Mouse (Mus musculus) hindbrain, embryonic 16.5 days (tissue): ENCODE results near the gene Ttc7. TPM values are rescaled to one million over a fixed set of nuclear protein-coding genes. Genes with fewer than 3 reads are reported as not detected.
A peak's percentile ranks its signal among the peaks of the same experiment; 100 is the strongest.

Experiments used
- ATAC-seq: fragments of 200-750 bp; cut with Nextera tagmentation; 2 replicates; pipeline ENCODE4 v1.8.0; 2017; ENCODE audit warnings: moderate TSS enrichment, moderate library complexity
- H3K27ac ChIP-seq: fragments of 300-500 bp; sonication (generic); 2 replicates; pipeline ENCODE4 v1.5.1; 2014; ENCODE audit warnings: low read depth, mild to moderate bottlenecking, control low read depth, low read length, moderate library complexity
- H3K27me3 ChIP-seq: fragments of 300-500 bp; sonication (generic); replicated peaks from 2 replicates; pipeline ENCODE4 v1.6.1; 2014; ENCODE audit warnings: low read length; ENCODE audit not compliant: control insufficient read depth, insufficient read depth
- H3K36me3 ChIP-seq: fragments of 300-500 bp; sonication (generic); 2 replicates; pipeline ENCODE4 v1.6.1; 2014; ENCODE audit warnings: mild to moderate bottlenecking, low read length, moderate library complexity, mixed read lengths; ENCODE audit not compliant: control insufficient read depth, insufficient read depth
- H3K4me1 ChIP-seq: fragments of 300-500 bp; sonication (generic); 2 replicates; pipeline ENCODE4 v1.6.1; 2014; ENCODE audit warnings: low read depth, low read length; ENCODE audit not compliant: control insufficient read depth, insufficient read depth
- H3K4me2 ChIP-seq: fragments of 300-500 bp; sonication (generic); 2 replicates; pipeline ENCODE4 v1.6.1; 2014; ENCODE audit warnings: mild to moderate bottlenecking, low read length, control low read depth, moderate library complexity
- H3K4me3 ChIP-seq: fragments of 300-500 bp; sonication (generic); 2 replicates; pipeline ENCODE4 v1.5.1; 2014; ENCODE audit warnings: mild to moderate bottlenecking, low read length, control low read depth, moderate library complexity
- H3K9ac ChIP-seq: fragments of 300-500 bp; sonication (generic); 2 replicates; pipeline ENCODE4 v1.6.1; 2014; ENCODE audit warnings: low read depth, mild to moderate bottlenecking, control low read depth, low read length, moderate library complexity
- H3K9me3 ChIP-seq: fragments of 300-500 bp; sonication (generic); 2 replicates; pipeline ENCODE4 v1.6.1; 2014; ENCODE audit warnings: mild to moderate bottlenecking, low read length, moderate library complexity; ENCODE audit not compliant: control insufficient read depth
- WGBS: fragments of 180-500 bp; shearing (Covaris S2); extraction: QIAGEN DNeasy Blood & Tissue Kit; methylation state at CpG from one replicate; pipeline ENCODE4 v1.1.7; 2014; 5-methylcytosine and 5-hydroxymethylcytosine counted together
- polyA plus RNA-seq: library from polyadenylated mRNA; unstranded; fragments of >200 nt; fragmentation: Nextera tagmentation; extraction: Ambion mirVana; gene quantifications from 2 replicates; pipeline ENCODE4 v1.2.1, GENCODE M21; 2015

Gene Ttc7
- polyA plus RNA-seq, 1 experiment from 2014 or later, result 6.1 TPM

- H3K4me2 ChIP-seq, result peak overlapping the region; percentile 85
These were observed 1.9 kb downstream of the Ttc7 start for GRCm38 (mm10) chr17:87284482-87285040.

GRCm38 (mm10) chr17:87285731-87286465 lies 3.2 kb downstream of the Ttc7 start:
- ATAC-seq, result no peak

More at GRCm38 (mm10) chr17:87284482-87285040, 1.9 kb downstream of the Ttc7 start:
- no peak overlapping the region; the same call in 1 of the 2 replicates for H3K4me3 ChIP-seq
- no peaks in the 10 kb centered on the region for H3K36me3 ChIP-seq
- WGBS, result 67% methylated on average over 7 of the region's 7 CpGs
- peaks cover 19% of the 10 kb centered on the region for H3K4me1 ChIP-seq
- H3K27me3 ChIP-seq, result peaks cover 8% of the 10 kb centered on the region
- no peaks in the 10 kb centered on the region for H3K9me3 ChIP-seq
- H3K27ac ChIP-seq, result no peak overlapping the region
- no peak for ATAC-seq
- H3K9ac ChIP-seq, result no peak overlapping the region

GRCm38 (mm10) chr17:87286481-87287143 lies 3.9 kb downstream of the Ttc7 start:
- H3K27me3 ChIP-seq, result peaks cover 8% of the 10 kb centered on the region
- WGBS, result 69% methylated on average over 8 of the region's 8 CpGs

More at GRCm38 (mm10) chr17:87285731-87286465, 3.2 kb downstream of the Ttc7 start:
- Histone ChIP-seq H3K27me3 (peaks cover 8% of the 10 kb centered on the region), H3K27ac (no peak overlapping the region), H3K9me3 (no peaks in the 10 kb centered on the region), H3K4me3 (no peak overlapping the region), H3K36me3 (no peaks in the 10 kb centered on the region), H3K4me1 (peaks cover 19% of the 10 kb centered on the region), H3K9ac (no peak overlapping the region), H3K4me2 (no peak overlapping the region)
- WGBS, result 76% methylated on average over 23 of the region's 23 CpGs

GRCm38 (mm10) chr17:87287197-87287777 lies 4.6 kb downstream of the Ttc7 start:
- Histone ChIP-seq H3K27me3 (peaks cover 8% of the 10 kb centered on the region), H3K4me3 (no peak overlapping the region), H3K27ac (no peak overlapping the region), H3K36me3 (no peaks in the 10 kb centered on the region), H3K9ac (no peak overlapping the region), H3K9me3 (no peaks in the 10 kb centered on the region), H3K4me1 (peaks cover 9% of the 10 kb centered on the region), H3K4me2 (no peak overlapping the region)
- ATAC-seq, result no peak
- 54% methylated on average over 8 of the region's 8 CpGs for WGBS

More at GRCm38 (mm10) chr17:87286481-87287143, 3.9 kb downstream of the Ttc7 start:
- H3K4me3 ChIP-seq, result no peak overlapping the region
- H3K36me3 ChIP-seq, result no peaks in the 10 kb centered on the region
- no peak for ATAC-seq
- H3K9ac ChIP-seq, result no peak overlapping the region
- H3K4me2 ChIP-seq, result no peak overlapping the region
- no peak overlapping the region for H3K27ac ChIP-seq
- peaks cover 13% of the 10 kb centered on the region for H3K4me1 ChIP-seq
- H3K9me3 ChIP-seq, result no peaks in the 10 kb centered on the region

GRCm38 (mm10) chr17:87288131-87288530 lies 5.4 kb downstream of the Ttc7 start:
- Histone ChIP-seq H3K27me3 (peaks cover 8% of the 10 kb centered on the region), H3K4me1 (peaks cover 9% of the 10 kb centered on the region), H3K9ac (no peak overlapping the region), H3K9me3 (no peaks in the 10 kb centered on the region), H3K27ac (no peak overlapping the region), H3K4me2 (no peak overlapping the region), H3K4me3 (no peak overlapping the region), H3K36me3 (peaks cover 2% of the 10 kb centered on the region; the same call in 1 of the 2 replicates)
- ATAC-seq, result no peak
- 27% methylated on average over 12 of the region's 12 CpGs for WGBS

GRCm38 (mm10) chr17:87289367-87289766 lies 6.7 kb downstream of the Ttc7 start:
- WGBS, result 69% methylated on average over 5 of the region's 5 CpGs
- H3K27me3 ChIP-seq, result peaks cover 7% of the 10 kb centered on the region
- no peaks in the 10 kb centered on the region for H3K9me3 ChIP-seq

GRCm38 (mm10) chr17:87291037-87291436 lies 8.4 kb downstream of the Ttc7 start:
- no peaks in the 10 kb centered on the region; the same call in 1 of the 2 replicates for H3K4me1 ChIP-seq
- H3K4me2 ChIP-seq, result no peak overlapping the region
- 92% methylated on average over 7 of the region's 7 CpGs for WGBS
- H3K9me3 ChIP-seq, result no peaks in the 10 kb centered on the region
- ATAC-seq, result no peak
- no peak overlapping the region for H3K4me3 ChIP-seq
- peaks cover 2% of the 10 kb centered on the region; the same call in 1 of the 2 replicates for H3K27me3 ChIP-seq
- no peak overlapping the region for H3K27ac ChIP-seq
- no peak overlapping the region for H3K9ac ChIP-seq
- H3K36me3 ChIP-seq, result peaks cover 2% of the 10 kb centered on the region; the same call in 1 of the 2 replicates

More at GRCm38 (mm10) chr17:87289367-87289766, 6.7 kb downstream of the Ttc7 start:
- Histone ChIP-seq H3K4me3 (no peak overlapping the region), H3K4me2 (no peak overlapping the region), H3K27ac (no peak overlapping the region), H3K4me1 (no peaks in the 10 kb centered on the region; the same call in 1 of the 2 replicates), H3K36me3 (peaks cover 2% of the 10 kb centered on the region; the same call in 1 of the 2 replicates), H3K9ac (no peak overlapping the region)
- no peak for ATAC-seq

- Histone ChIP-seq H3K9me3 (no peaks in the 10 kb centered on the region), H3K27ac (no peak overlapping the region), H3K27me3 (peaks cover 2% of the 10 kb centered on the region; the same call in 1 of the 2 replicates), H3K36me3 (peaks cover 2% of the 10 kb centered on the region; the same call in 1 of the 2 replicates), H3K4me3 (no peak overlapping the region), H3K4me1 (no peaks in the 10 kb centered on the region; the same call in 1 of the 2 replicates), H3K9ac (no peak overlapping the region), H3K4me2 (no peak overlapping the region)
- WGBS, result 90% methylated on average over 5 of the region's 5 CpGs
- no peak for ATAC-seq
These were observed 9.1 kb downstream of the Ttc7 start for GRCm38 (mm10) chr17:87291782-87292181.
